Mouse (Mus musculus) MEL (cell line): Measurements from ENCODE around the gene Sema6b. TPM values are rescaled to one million over a fixed set of nuclear protein-coding genes. Genes with fewer than 3 reads are reported as not detected.

Source experiments
- DNase-seq: peaks from one replicate; pipeline ENCODE4 v3.0.0; 2011; ENCODE audit warnings: low read depth, low spot score
- H3K27ac ChIP-seq: 2 replicates; pipeline ENCODE4 v1.5.1; 2012; ENCODE audit warnings: low read depth, mild to moderate bottlenecking, control low read depth, low read length, moderate library complexity; ENCODE audit not compliant: control insufficient read depth
- H3K27me3 ChIP-seq, 2 experiments: fragments of 150-350 bp in 1 of 2; sonication (generic) in 1 of 2; 2 replicates each; pipeline ENCODE4 v1.6.1; 2012; ENCODE audit warnings: low read length in 2 of 2, mild to moderate bottlenecking in 2 of 2, improper control_type of control experiment in 1 of 2, moderate library complexity in 1 of 2; ENCODE audit not compliant: insufficient read depth in 2 of 2, control insufficient read depth in 1 of 2
- H3K36me3 ChIP-seq, 2 experiments: 2 replicates each; pipeline ENCODE4 v1.6.1; 2012 to 2014; ENCODE audit warnings: low read length in 2 of 2, improper control_type of control experiment in 1 of 2, inconsistent platforms in 1 of 2, mild to moderate bottlenecking in 1 of 2; ENCODE audit not compliant: insufficient read depth in 2 of 2, control insufficient read depth in 1 of 2
- H3K4me1 ChIP-seq, 2 experiments: fragments of 150-350 bp in 1 of 2; sonication (generic) in 1 of 2; 2 replicates each; pipeline ENCODE4 v1.6.1; 2012; ENCODE audit warnings: low read length in 2 of 2, improper control_type of control experiment in 1 of 2, mild to moderate bottlenecking in 1 of 2; ENCODE audit not compliant: insufficient read depth in 2 of 2, control insufficient read depth in 1 of 2
- H3K4me3 ChIP-seq, 2 experiments: fragments of 150-350 bp in 1 of 2; sonication (generic) in 1 of 2; 2 replicates each; pipeline ENCODE4 v1.5.1; 2012; ENCODE audit warnings: low read depth in 2 of 2, low read length in 2 of 2, mild to moderate bottlenecking in 2 of 2, moderate library complexity in 2 of 2, control low read depth in 1 of 2, improper control_type of control experiment in 1 of 2; ENCODE audit not compliant: control insufficient read depth in 1 of 2, insufficient read depth in 1 of 2
- H3K79me2 ChIP-seq: 2 replicates; pipeline ENCODE4 v1.6.1; 2012; ENCODE audit warnings: mild to moderate bottlenecking, low read length, moderate library complexity; ENCODE audit not compliant: control insufficient read depth, poor library complexity, insufficient read depth
- H3K9ac ChIP-seq: 2 replicates; pipeline ENCODE4 v1.6.1; 2012; ENCODE audit warnings: low read depth, mild to moderate bottlenecking, control low read depth, low read length, moderate library complexity; ENCODE audit not compliant: control insufficient read depth, poor library complexity, severe bottlenecking
- H3K9me3 ChIP-seq: fragments of 150-350 bp; sonication (generic); replicated peaks from 2 replicates; pipeline ENCODE4 v1.6.1; 2012; ENCODE audit warnings: mild to moderate bottlenecking, low read length, improper control_type of control experiment, moderate library complexity; ENCODE audit not compliant: insufficient read depth
- HCFC1 ChIP-seq: IDR thresholded peaks from 2 replicates; pipeline ENCODE4 v1.6.1; 2012; ENCODE audit warnings: low read depth, mild to moderate bottlenecking, inconsistent platforms, low read length, improper control_type of control experiment, moderate library complexity
- ZMIZ1 ChIP-seq: IDR thresholded peaks from 2 replicates; pipeline ENCODE4 v1.6.1; 2012; ENCODE audit warnings: low read depth, mild to moderate bottlenecking, inconsistent platforms, low read length, improper control_type of control experiment, moderate library complexity
- polyA plus RNA-seq, 2 experiments: library from polyadenylated mRNA; stranded (reverse) in 1 of 2; unstranded in 1 of 2; fragments of >175 nt in 1 of 2; fragments of >200 nt in 1 of 2; gene quantifications; 2 replicates each; pipeline versions ENCODE4 v1.2.1 to v1.2.4; 2012; ENCODE audit warnings: low replicate concordance in 2 of 2, low read depth in 1 of 2; ENCODE audit not compliant: insufficient read length in 2 of 2, insufficient read depth in 1 of 2, missing spikeins in 1 of 2
- total RNA-seq: library from RNA; depleted of rRNA; stranded (reverse); fragments of 300-350 nt; gene quantifications from 2 replicates; pipeline ENCODE4 v1.2.3, GENCODE M21; 2012; rRNA removed

Gene Sema6b
- total and polyA plus RNA-seq, 3 experiments: 7.7 to 16.8 TPM; not detected in 1

- peaks cover 0 to 15% of the 10 kb centered on the region in 2 experiments; a peak in 2 of 4 replicates for H3K4me1 ChIP-seq
- peaks cover 0 to 6% of the 10 kb centered on the region in 2 experiments; a peak in 2 of 4 replicates for H3K36me3 ChIP-seq
- no peak for TF ChIP-seq HCFC1
- 0 out of 2 replicates have a peak, but pooled peaks have one; percentile 43 for TF ChIP-seq ZMIZ1
- TF ChIP-seq, all 39 proteins: peak for 1
- peak; percentile 91 for DNase-seq
- peak overlapping the region; percentile 95 for H3K9ac ChIP-seq
- peak overlapping the region; percentile 95 for H3K27ac ChIP-seq
- no peaks in the 10 kb centered on the region for H3K9me3 ChIP-seq
- H3K79me2 ChIP-seq: peaks cover 2% of the 10 kb centered on the region; the same call in 1 of the 2 replicates
- no peaks in the 10 kb centered on the region for H3K27me3 ChIP-seq
- peak overlapping the region; percentile 88 to 92 for H3K4me3 ChIP-seq
Measured at GRCm38 (mm10) chr17:56074097-56074826, 65.9 kb downstream of the Sema6b start.

Other genes starting within 250 kb of the Sema6b start
- gene Zfp959, start 248.2 kb downstream of the Sema6b start, total RNA-seq: 6.0 and 7.4 TPM in 2 replicates
- 1 to 10 TPM in 1 of 2 experiments, not detected in 1; 4.2 TPM for gene Zfp959, start 248.2 kb downstream of the Sema6b start, polyA plus RNA-seq
- 1.6 and 2.0 TPM in 2 replicates for gene Zfp119b, start 190.8 kb downstream of the Sema6b start, total RNA-seq
- 1 to 10 TPM in 1 of 2 experiments, not detected in 1; 1.1 TPM for gene Zfp119b, start 190.8 kb downstream of the Sema6b start, polyA plus RNA-seq
- gene Ebi3, start 187.7 kb downstream of the Sema6b start, total RNA-seq: 0.15 TPM in 1 of 2 replicates, not detected in the other
- under 1 TPM in 1 of 2 experiments, not detected in 1; 0.86 TPM for gene Ebi3, start 187.7 kb downstream of the Sema6b start, polyA plus RNA-seq
- gene Yju2, start 181.2 kb downstream of the Sema6b start, total RNA-seq: 17.6 and 18.6 TPM in 2 replicates
- gene Yju2, start 181.2 kb downstream of the Sema6b start, polyA plus RNA-seq: 10 to 100 TPM; 25.2 to 91.8 TPM
- 0.26 and 0.31 TPM in 2 replicates for gene Shd, start 169.9 kb downstream of the Sema6b start, total RNA-seq
- gene Shd, start 169.9 kb downstream of the Sema6b start, polyA plus RNA-seq: under 1 TPM in 1 of 2 experiments, not detected in 1; 0.89 TPM
- gene Fsd1, start 153.8 kb downstream of the Sema6b start, total RNA-seq: not detected in 2 replicates
- not detected for gene Fsd1, start 153.8 kb downstream of the Sema6b start, polyA plus RNA-seq
- 0.08 and 0.10 TPM in 2 replicates for gene Stap2, start 134.8 kb downstream of the Sema6b start, total RNA-seq
- gene Stap2, start 134.8 kb downstream of the Sema6b start, polyA plus RNA-seq: under 1 TPM in 1 of 2 experiments, not detected in 1; 0.08 TPM
- gene Mpnd, start 134.6 kb downstream of the Sema6b start, total RNA-seq: 3.9 and 5.6 TPM in 2 replicates
- 10 to 100 TPM in 1 of 2 experiments, not detected in 1; 18.3 TPM for gene Mpnd, start 134.6 kb downstream of the Sema6b start, polyA plus RNA-seq
- gene Sh3gl1, start 103.7 kb downstream of the Sema6b start, total RNA-seq: 36.7 and 41.0 TPM in 2 replicates
- 10 to 100 TPM in 1 of 2 experiments, not detected in 1; 78.4 TPM for gene Sh3gl1, start 103.7 kb downstream of the Sema6b start, polyA plus RNA-seq
- gene Chaf1a, start 99.9 kb downstream of the Sema6b start, total RNA-seq: 48.5 and 49.5 TPM in 2 replicates
- gene Chaf1a, start 99.9 kb downstream of the Sema6b start, polyA plus RNA-seq: 100 to 1,000 TPM in 1 of 2 experiments, not detected in 1; 116 TPM
- 24.8 and 28.2 TPM in 2 replicates for gene Ubxn6, start 65.3 kb downstream of the Sema6b start, total RNA-seq
- gene Ubxn6, start 65.3 kb downstream of the Sema6b start, polyA plus RNA-seq: 10 to 100 TPM in 1 of 2 experiments, not detected in 1; 42.2 TPM
- 64.2 and 71.9 TPM in 2 replicates for gene Hdgfl2, start 60.7 kb downstream of the Sema6b start, total RNA-seq
- gene Hdgfl2, start 60.7 kb downstream of the Sema6b start, polyA plus RNA-seq: 100 to 1,000 TPM in 1 of 2 experiments, not detected in 1; 132 TPM
- 0.08 and 0.10 TPM in 2 replicates for gene Plin4, start 30.5 kb downstream of the Sema6b start, total RNA-seq
- gene Plin4, start 30.5 kb downstream of the Sema6b start, polyA plus RNA-seq: under 1 TPM in 1 of 2 experiments, not detected in 1; 0.07 TPM
- not detected in 2 replicates for gene Plin5, start 22.7 kb downstream of the Sema6b start, total RNA-seq
- gene Plin5, start 22.7 kb downstream of the Sema6b start, polyA plus RNA-seq: not detected
- not detected in 2 replicates for gene Lrg1, start 18.3 kb downstream of the Sema6b start, total RNA-seq
- gene Lrg1, start 18.3 kb downstream of the Sema6b start, polyA plus RNA-seq: not detected
- gene Tnfaip8l1, start 22.1 kb upstream of the Sema6b start, total RNA-seq: 3.4 and 4.0 TPM in 2 replicates
- gene Tnfaip8l1, start 22.1 kb upstream of the Sema6b start, polyA plus RNA-seq: 1 to 10 TPM in 1 of 2 experiments, not detected in 1; 5.5 TPM
- 112 and 137 TPM in 2 replicates for gene Mydgf, start 43.6 kb upstream of the Sema6b start, total RNA-seq
- 100 to 1,000 TPM in 1 of 2 experiments, not detected in 1; 117 TPM for gene Mydgf, start 43.6 kb upstream of the Sema6b start, polyA plus RNA-seq
- 34.3 and 36.3 TPM in 2 replicates for gene Dpp9, start 78.6 kb upstream of the Sema6b start, total RNA-seq
- gene Dpp9, start 78.6 kb upstream of the Sema6b start, polyA plus RNA-seq: 10 to 100 TPM in 1 of 2 experiments, not detected in 1; 67.2 TPM
- gene Fem1a, start 116.5 kb upstream of the Sema6b start, total RNA-seq: 16.2 and 21.5 TPM in 2 replicates
- gene Fem1a, start 116.5 kb upstream of the Sema6b start, polyA plus RNA-seq: 10 to 100 TPM in 1 of 2 experiments, not detected in 1; 17.1 TPM
- gene Ticam1, start 136.4 kb upstream of the Sema6b start, total RNA-seq: 3.5 and 4.6 TPM in 2 replicates
- 1 to 10 TPM in 1 of 2 experiments, not detected in 1; 8.7 TPM for gene Ticam1, start 136.4 kb upstream of the Sema6b start, polyA plus RNA-seq
- gene Plin3, start 152.5 kb upstream of the Sema6b start, total RNA-seq: 6.6 and 7.6 TPM in 2 replicates
- 10 to 100 TPM in 1 of 2 experiments, not detected in 1; 13.1 TPM for gene Plin3, start 152.5 kb upstream of the Sema6b start, polyA plus RNA-seq
- gene Arrdc5, start 159.9 kb upstream of the Sema6b start, total RNA-seq: not detected in 2 replicates
- not detected for gene Arrdc5, start 159.9 kb upstream of the Sema6b start, polyA plus RNA-seq
- 185 and 201 TPM in 2 replicates for gene Uhrf1, start 163.0 kb upstream of the Sema6b start, total RNA-seq
- 100 to 1,000 TPM; 115 to 133 TPM for gene Uhrf1, start 163.0 kb upstream of the Sema6b start, polyA plus RNA-seq
- gene Kdm4b, start 185.7 kb upstream of the Sema6b start, total RNA-seq: 9.1 and 12.5 TPM in 2 replicates
- 10 to 100 TPM in 1 of 2 experiments, not detected in 1; 27.5 TPM for gene Kdm4b, start 185.7 kb upstream of the Sema6b start, polyA plus RNA-seq